Mouse (Mus musculus) megakaryocyte progenitor cell, adult 5-6 weeks (primary cell): ENCODE results near the gene Enoph1. TPM values are rescaled to one million over a fixed set of nuclear protein-coding genes. Genes with fewer than 3 reads are reported as not detected.

ENCODE experiments used
- total RNA-seq, 2 experiments: library from RNA; stranded (forward) in 1 of 2; stranded (reverse) in 1 of 2; fragments of 157-497, 149-512 nt in 1 of 2; fragments of 200-1000 nt in 1 of 2; gene quantifications; 2 replicates each; pipeline versions ENCODE4 v1.2.3 to v1.2.4; 2015 to 2017

Enoph1 gene
- total RNA-seq, 2 experiments from 2014 or later: 45.9 to 46.5 TPM

Other genes starting within 250 kb of the Enoph1 start
- not detected in 2 replicates for gene Vamp9, start 133.7 kb upstream of the Enoph1 start, total RNA-seq (2015)
- not detected in 2 replicates for gene Vamp9, start 133.7 kb upstream of the Enoph1 start, total RNA-seq (2017)
- 378 and 387 TPM in 2 replicates for gene Hnrnpd, start 61.0 kb upstream of the Enoph1 start, total RNA-seq (2015)
- gene Hnrnpd, start 61.0 kb upstream of the Enoph1 start, total RNA-seq (2017): 92.7 and 143 TPM in 2 replicates
- gene 4930524J08Rik, start 60.9 kb upstream of the Enoph1 start, total RNA-seq (2015): 0.98 and 1.2 TPM in 2 replicates
- gene 4930524J08Rik, start 60.9 kb upstream of the Enoph1 start, total RNA-seq (2017): 1.9 TPM in 1 of 2 replicates, not detected in the other
- 283 and 299 TPM in 2 replicates for gene Hnrnpdl, start 321 bp upstream of the Enoph1 start, total RNA-seq (2015)
- 415 and 496 TPM in 2 replicates for gene Hnrnpdl, start 321 bp upstream of the Enoph1 start, total RNA-seq (2017)
- not detected in 2 replicates for gene Tmem150c, start 119.8 kb downstream of the Enoph1 start, total RNA-seq (2015)
- gene Tmem150c, start 119.8 kb downstream of the Enoph1 start, total RNA-seq (2017): not detected in 2 replicates